Mouse (Mus musculus): ENCODE measurements at regions not wholly inside any gene's neighbourhood (a gene's known extent, or its start where the extent isn't known, plus 50 kb on each side); places are given as distances from the start of the nearest gene placed in this dataset.
A peak's percentile ranks its signal among the peaks of the same experiment; 100 is the strongest.

DNA sequence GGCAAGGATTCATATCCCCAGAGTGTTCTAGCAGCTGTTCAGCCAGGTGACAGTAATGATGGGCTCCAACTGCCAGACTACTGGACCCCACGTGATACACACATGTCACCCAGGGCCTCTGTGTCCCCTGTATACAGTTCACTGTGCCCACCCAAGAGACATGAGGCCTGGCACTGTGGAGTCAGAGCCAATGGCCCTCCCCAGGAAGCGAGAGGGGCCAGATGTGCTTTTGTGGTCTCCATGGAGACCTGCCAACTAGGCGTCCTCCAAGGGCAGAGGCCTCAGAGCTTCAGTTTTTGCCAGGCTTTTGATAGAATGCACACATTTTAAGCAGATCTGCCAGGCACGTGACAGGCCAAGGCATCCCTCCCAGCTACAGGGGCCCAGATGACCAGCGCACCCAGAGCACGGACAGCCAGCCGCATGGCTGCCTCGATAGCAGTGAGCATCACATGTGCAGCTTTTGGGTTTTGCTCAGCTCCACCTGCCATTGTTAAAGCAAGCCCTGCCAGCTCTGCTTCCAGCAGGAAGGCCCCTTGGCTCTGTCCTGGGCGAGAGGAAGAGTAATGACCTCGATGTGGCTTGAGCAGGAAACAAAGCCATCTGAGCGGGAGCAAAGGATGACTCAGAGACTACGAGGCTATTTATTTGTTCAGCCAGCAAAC, 198.1 kb upstream of the Sulf2 start:
- H3K4me3 ChIP-seq (ENCODE audit: insufficient read depth, low read depth, low read length): no peak overlapping the region
- 45% methylated on average over 12 of the region's 12 CpGs for WGBS
- 0 out of 2 replicates have a peak overlapping the region, but pooled peaks have one; percentile 53 for H3K27ac ChIP-seq (ENCODE audit: insufficient read depth, low read depth, low read length)
- TF ChIP-seq CTCF (IDR thresholded peaks at IDR 0.05; ENCODE audit: insufficient read depth, low read depth, low read length): no peak
- peaks cover 21% of the 10 kb centered on the region for H3K4me1 ChIP-seq (ENCODE audit: control insufficient read depth, insufficient read depth, low read length)

DNA sequence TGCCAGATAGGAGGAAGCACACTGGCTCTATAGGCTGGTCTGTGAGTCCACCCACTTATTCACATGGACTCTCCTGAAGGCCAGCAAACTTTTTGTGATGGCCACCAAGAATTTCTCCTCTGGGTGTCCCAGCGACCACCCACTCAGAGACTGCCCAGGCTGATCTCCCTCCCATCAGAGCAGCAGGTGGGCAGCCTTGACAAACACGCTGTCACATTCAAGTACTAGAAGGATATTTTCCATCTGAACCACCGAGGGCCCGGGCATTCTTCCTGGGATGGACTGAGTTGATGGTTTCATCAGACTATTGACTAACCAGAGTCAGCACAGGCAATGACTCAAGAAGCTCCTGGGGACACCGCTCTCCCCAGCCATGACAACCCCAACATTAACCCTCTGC, 196.5 kb upstream of the Sulf2 start:
- H3K4me3 ChIP-seq (ENCODE audit: insufficient read depth, low read depth, low read length): no peak overlapping the region
- TF ChIP-seq POLR2A (IDR thresholded peaks at IDR 0.05; ENCODE audit: insufficient read depth, low read depth, low read length) (no peak), CTCF (IDR thresholded peaks at IDR 0.05; ENCODE audit: insufficient read depth, low read depth, low read length) (no peak)
- WGBS: 93% methylated on average over 5 of the region's 5 CpGs
- no peak overlapping the region for H3K27ac ChIP-seq (ENCODE audit: insufficient read depth, low read depth, low read length)
- H3K4me1 ChIP-seq (ENCODE audit: control insufficient read depth, insufficient read depth, low read length): peaks cover 28% of the 10 kb centered on the region

DNA sequence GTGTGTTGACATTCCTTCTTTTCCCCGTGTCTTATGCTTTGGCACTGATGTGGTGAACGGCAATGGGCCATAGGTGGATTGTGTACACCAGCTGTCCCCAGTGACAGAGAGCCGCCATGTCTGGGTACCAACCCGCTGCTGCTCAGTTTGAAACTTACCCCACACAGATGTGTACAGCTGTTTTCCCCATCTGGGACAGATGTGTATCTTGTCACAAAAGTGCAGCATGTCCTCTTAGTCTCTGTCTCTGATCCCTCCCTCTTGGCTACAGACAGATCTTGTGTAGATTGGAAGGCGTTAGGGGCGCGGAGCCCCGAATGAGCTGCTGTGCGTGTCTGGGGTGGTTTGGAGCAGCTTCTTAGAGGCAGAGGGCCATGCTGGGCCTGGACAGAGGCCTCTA, 196.1 kb upstream of the Sulf2 start:
- 94% methylated on average over 9 of the region's 9 CpGs for WGBS
- Histone ChIP-seq H3K4me1 (ENCODE audit: control insufficient read depth, insufficient read depth, low read length) (peaks cover 32% of the 10 kb centered on the region), H3K4me3 (ENCODE audit: insufficient read depth, low read depth, low read length) (no peak overlapping the region), H3K27ac (ENCODE audit: insufficient read depth, low read depth, low read length) (no peak overlapping the region)
- TF ChIP-seq CTCF (IDR thresholded peaks at IDR 0.05; ENCODE audit: insufficient read depth, low read depth, low read length): no peak
- no peak for TF ChIP-seq POLR2A (IDR thresholded peaks at IDR 0.05; ENCODE audit: insufficient read depth, low read depth, low read length)

DNA sequence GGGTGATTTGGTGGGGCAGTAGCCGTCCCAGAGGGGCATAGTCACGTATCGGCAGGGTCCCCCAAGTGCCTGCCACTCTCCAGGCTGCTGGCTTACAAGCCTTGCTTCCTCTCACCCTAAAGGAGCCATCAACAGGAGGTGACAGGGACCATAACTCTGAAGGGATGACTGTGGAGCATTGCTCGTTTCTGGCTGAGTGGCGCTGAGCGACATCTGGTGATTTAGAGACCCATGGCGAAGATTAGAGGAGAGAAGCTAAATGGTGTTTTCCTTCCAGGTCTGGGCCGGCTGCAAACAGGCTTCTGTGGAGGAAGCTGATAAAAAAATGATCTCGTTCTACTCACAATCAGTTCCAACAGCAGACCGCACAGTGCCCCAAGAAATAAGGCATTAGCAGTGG, 193.2 kb upstream of the Sulf2 start:
- Histone ChIP-seq H3K27ac (ENCODE audit: insufficient read depth, low read depth, low read length) (no peak overlapping the region), H3K4me3 (ENCODE audit: insufficient read depth, low read depth, low read length) (no peak overlapping the region), H3K4me1 (ENCODE audit: control insufficient read depth, insufficient read depth, low read length) (peaks cover 30% of the 10 kb centered on the region)
- TF ChIP-seq POLR2A (IDR thresholded peaks at IDR 0.05; ENCODE audit: insufficient read depth, low read depth, low read length) (no peak), CTCF (IDR thresholded peaks at IDR 0.05; ENCODE audit: insufficient read depth, low read depth, low read length) (no peak)
- 83% methylated on average over 10 of the region's 10 CpGs for WGBS

DNA sequence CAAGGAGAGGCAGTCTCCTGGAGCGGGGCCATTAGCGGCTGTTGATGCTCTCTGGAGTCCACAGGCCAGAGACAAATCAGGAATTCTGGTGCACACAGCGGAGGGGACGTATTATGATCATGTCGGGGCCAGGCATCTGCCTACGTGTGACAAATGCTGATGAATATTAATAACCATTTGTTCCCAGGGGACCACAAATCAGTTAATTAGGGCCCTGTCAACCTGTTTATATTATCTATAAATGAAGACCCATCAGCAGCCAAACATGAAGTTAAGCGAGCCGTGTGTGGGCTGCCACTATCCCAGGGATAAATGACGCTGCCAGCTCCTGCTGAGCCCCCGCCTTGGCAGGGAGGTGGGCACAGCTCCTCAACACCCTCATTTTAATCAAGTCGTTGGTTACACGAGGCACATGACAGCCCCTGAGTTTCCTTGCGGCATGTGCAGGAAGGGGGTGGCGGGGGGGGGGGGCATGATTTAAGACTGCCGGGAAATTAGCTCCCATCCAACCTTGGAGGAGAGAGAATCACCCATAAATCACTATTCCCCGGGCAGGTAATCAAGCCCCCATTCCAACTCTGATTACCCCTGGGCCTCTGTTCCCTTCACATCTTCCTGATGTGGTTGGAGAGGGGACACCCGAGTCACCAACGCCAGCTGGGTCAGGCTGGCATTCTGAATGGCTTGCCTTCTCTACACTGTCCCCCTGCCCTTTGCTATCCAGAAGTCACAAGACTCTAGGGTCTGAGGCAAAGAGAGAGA, 191.1 kb upstream of the Sulf2 start:
- Histone ChIP-seq H3K27ac (ENCODE audit: insufficient read depth, low read depth, low read length) (no peak overlapping the region), H3K4me1 (ENCODE audit: control insufficient read depth, insufficient read depth, low read length) (peaks cover 30% of the 10 kb centered on the region), H3K4me3 (ENCODE audit: insufficient read depth, low read depth, low read length) (no peak overlapping the region)
- TF ChIP-seq CTCF (IDR thresholded peaks at IDR 0.05; ENCODE audit: insufficient read depth, low read depth, low read length) (no peak), POLR2A (IDR thresholded peaks at IDR 0.05; ENCODE audit: insufficient read depth, low read depth, low read length) (no peak)
- WGBS: 39% methylated on average over 18 of the region's 18 CpGs

DNA sequence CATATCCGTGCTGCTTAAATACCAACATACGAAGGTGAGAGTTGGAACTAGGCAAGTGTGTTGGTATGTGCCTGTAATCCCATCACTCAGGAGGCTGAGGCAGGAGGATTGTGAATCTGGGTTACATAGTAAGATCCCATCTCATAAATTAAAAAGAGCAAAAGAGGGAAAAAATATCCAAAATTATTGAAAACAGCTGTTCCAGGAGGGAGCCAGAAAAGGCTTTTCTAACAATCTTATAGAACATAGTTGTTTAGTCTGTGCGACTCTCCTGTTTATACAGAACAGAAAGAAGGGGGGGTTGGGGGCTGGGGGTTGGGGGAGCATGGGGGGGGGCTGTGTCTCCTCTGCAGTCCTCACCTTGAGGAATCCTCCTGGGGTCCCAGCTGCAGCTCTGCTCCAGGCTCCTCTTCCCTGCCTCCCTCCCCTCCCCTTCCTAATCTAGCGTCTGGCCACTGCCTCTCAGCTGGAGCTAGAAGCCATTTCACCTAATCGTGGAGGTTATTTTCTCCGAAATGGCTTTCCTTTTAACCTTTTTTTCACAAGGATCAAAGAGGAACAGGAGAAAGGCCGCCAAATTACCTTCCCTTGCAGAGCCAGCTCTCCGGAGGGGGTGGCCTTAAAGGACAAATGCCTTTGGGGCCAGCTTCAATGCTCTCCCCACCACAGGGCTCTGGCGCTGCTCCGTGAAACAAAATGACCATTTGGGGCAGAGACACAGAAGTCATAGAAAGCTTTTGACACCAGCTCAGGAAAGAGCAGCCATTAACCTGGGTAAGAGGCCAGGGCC, 188.3 kb upstream of the Sulf2 start:
- TF ChIP-seq POLR2A (IDR thresholded peaks at IDR 0.05; ENCODE audit: insufficient read depth, low read depth, low read length) (no peak), CTCF (IDR thresholded peaks at IDR 0.05; ENCODE audit: insufficient read depth, low read depth, low read length) (no peak)
- WGBS: 73% methylated on average over 10 of the region's 10 CpGs
- Histone ChIP-seq H3K27ac (ENCODE audit: insufficient read depth, low read depth, low read length) (no peak overlapping the region), H3K4me3 (ENCODE audit: insufficient read depth, low read depth, low read length) (no peak overlapping the region), H3K4me1 (ENCODE audit: control insufficient read depth, insufficient read depth, low read length) (peaks cover 26% of the 10 kb centered on the region)

DNA sequence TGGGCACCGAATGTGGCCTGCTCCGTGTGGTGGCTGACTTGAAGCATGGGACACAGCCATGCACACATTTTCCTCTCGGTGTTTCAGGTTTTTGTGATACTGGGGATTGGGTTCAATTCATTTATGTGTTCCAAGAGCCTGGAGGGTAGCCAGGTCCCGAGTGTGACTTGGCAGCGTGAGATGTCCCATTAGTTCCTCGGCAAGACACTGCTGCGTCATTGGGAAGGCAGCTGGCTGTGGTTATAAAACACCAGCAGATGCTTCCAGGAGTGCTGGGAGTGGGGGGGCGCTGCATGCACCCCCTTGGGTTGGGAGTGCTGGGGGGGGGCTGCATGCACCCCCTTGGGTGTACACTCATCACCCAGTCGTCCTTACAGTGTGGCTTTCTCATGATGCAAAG, 186.9 kb upstream of the Sulf2 start:
- Histone ChIP-seq H3K4me1 (ENCODE audit: control insufficient read depth, insufficient read depth, low read length) (peaks cover 21% of the 10 kb centered on the region), H3K27ac (ENCODE audit: insufficient read depth, low read depth, low read length) (no peak overlapping the region), H3K4me3 (ENCODE audit: insufficient read depth, low read depth, low read length) (no peak overlapping the region)
- 52% methylated on average over 9 of the region's 9 CpGs for WGBS
- TF ChIP-seq CTCF (IDR thresholded peaks at IDR 0.05; ENCODE audit: insufficient read depth, low read depth, low read length) (no peak), POLR2A (IDR thresholded peaks at IDR 0.05; ENCODE audit: insufficient read depth, low read depth, low read length) (no peak)

DNA sequence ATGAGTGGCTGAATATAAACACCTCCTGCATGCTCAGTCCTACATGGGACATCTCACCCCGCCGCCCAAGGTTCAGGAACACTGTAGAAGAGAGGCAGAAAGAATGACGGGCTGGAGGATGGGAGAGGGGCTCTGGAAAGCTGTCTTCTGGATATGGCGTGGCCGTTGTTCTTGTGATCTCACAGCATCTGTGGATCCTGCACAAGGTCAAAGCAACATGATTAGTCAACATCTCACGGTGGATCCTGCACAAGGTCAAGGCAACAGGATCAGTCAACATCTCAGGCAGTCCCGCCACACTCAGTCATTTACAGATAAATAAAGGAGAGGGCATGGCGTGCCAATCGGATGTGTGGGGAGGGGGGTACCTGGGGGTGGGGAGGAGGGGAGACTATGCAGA, 184.7 kb upstream of the Sulf2 start:
- Histone ChIP-seq H3K4me3 (ENCODE audit: insufficient read depth, low read depth, low read length) (no peak overlapping the region), H3K27ac (ENCODE audit: insufficient read depth, low read depth, low read length) (no peak overlapping the region), H3K4me1 (ENCODE audit: control insufficient read depth, insufficient read depth, low read length) (peaks cover 8% of the 10 kb centered on the region)
- WGBS: 98% methylated on average over 9 of the region's 9 CpGs
- TF ChIP-seq POLR2A (IDR thresholded peaks at IDR 0.05; ENCODE audit: insufficient read depth, low read depth, low read length): no peak
- TF ChIP-seq CTCF (IDR thresholded peaks at IDR 0.05; ENCODE audit: insufficient read depth, low read depth, low read length): no peak

DNA sequence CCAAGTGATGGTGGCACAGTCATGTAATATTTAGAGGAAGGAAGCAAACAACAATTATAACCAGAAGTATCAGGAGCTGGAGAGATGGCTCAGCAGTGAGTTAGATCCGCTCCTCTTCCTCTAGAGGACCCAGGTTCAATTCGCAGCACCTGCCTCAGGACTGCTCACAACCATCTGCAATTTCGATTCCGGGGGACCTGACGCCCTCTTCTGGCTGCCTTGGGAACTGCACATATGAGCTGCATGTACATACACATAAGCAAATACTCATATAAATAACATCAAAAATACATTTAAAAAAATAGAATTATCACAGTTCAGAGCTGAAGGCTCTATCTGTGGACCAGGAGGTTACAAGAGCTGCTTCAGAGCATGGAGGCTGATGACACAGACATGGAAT, 184.0 kb upstream of the Sulf2 start:
- TF ChIP-seq CTCF (IDR thresholded peaks at IDR 0.05; ENCODE audit: insufficient read depth, low read depth, low read length) (no peak), POLR2A (IDR thresholded peaks at IDR 0.05; ENCODE audit: insufficient read depth, low read depth, low read length) (no peak)
- Histone ChIP-seq H3K4me1 (ENCODE audit: control insufficient read depth, insufficient read depth, low read length) (peaks cover 8% of the 10 kb centered on the region), H3K27ac (ENCODE audit: insufficient read depth, low read depth, low read length) (no peak overlapping the region), H3K4me3 (ENCODE audit: insufficient read depth, low read depth, low read length) (no peak overlapping the region)
- 82% methylated on average over 5 of the region's 5 CpGs for WGBS
